Mouse (Mus musculus) fibroblast of lung, adult 2 months (primary cell): Measurements from ENCODE around the gene Gm20449.
"Not testable (repeated sequence)": the region's sequence is repeated elsewhere in the genome, so short reads cannot be mapped to it uniquely, and the experiment has no call there.

ENCODE experiments used
- DNase-seq: peaks from one replicate; pipeline ENCODE4 v3.0.0-alpha.2; 2011; ENCODE audit warnings: low read depth

Gm20449 gene

DNA sequence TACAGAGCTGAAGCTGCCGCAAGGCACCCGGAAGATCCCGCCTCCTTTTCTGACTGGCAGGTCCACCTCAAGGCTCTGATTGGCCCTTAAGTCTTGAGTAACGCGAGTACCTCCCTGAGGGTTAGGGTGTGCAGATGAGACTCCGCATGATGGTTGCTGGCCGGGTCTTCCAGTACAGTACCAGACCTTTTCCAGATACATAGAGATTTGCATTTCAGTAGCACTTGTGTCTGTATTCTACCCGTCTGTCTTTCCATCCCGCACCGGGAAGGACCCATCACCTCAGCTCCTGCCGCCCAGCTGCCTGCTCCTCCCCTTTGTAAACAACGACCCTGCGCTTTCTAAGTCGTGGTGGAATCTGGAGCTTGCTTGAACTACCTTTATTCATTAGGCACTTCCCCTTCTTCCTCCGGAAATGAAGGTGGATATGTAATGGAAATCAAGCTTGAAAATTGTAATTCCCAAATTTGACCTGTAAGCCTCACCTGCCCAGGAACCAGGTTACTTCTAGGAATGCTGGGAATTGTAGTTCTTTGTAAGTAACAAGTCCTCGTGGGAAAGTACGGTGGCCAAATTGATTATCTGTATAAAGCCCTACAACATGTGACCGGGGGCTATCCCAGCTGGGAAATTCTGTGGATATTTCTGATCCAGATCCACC, at the start of gene Gm20449, which contains the start of gene AW146154:
Gene Gm20449 (minus strand): TSS at position 29 of the 661 bp plus-strand sequence.
Gene AW146154 (minus strand): TSS at position 502 of the 661 bp plus-strand sequence.
- DNase-seq = peak; percentile 84

DNA sequence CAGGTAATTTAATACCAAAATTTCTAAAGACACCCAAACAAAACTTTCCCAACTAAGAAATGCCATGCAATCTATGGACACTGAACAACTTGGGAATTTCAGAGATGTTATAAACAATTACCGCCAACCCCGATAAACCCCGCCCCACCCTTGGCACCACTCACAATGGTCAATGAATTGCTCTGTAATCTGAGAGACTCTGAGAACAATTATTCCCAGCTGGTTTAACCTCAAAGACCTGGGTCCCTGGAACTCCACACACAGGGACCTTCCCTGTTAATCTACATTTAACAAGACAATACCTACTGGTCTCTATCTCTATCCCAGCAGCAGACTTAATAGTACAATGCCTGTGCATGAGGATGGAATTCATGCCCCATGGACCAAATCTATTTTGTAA, 13.5 kb upstream of the Gm20449 start:
- no peak for DNase-seq

GRCm38 (mm10) chr7:41512207-41512606, 13.0 kb upstream of the Gm20449 start:
- no peak for DNase-seq

DNA sequence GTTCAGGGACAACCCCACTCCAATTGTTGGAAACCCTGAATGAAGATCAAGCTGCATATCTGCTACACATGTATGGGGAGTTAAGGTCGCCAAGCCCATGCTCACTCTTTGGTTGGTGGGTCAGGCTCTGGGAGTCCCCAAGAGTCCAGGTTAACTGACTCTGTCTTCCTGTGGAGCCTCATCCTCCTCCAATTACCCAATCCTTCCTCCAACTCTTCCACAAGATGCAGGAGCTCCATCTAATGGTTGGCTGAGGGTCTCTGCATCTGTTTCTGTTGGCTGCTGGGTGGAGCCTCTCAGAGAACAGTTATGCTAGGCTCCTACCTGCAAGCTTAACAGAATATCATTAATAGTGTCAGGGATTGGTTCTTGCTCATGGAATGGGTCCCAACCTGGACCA, 3.2 kb upstream of the Gm20449 start:
- no peak for DNase-seq

DNA sequence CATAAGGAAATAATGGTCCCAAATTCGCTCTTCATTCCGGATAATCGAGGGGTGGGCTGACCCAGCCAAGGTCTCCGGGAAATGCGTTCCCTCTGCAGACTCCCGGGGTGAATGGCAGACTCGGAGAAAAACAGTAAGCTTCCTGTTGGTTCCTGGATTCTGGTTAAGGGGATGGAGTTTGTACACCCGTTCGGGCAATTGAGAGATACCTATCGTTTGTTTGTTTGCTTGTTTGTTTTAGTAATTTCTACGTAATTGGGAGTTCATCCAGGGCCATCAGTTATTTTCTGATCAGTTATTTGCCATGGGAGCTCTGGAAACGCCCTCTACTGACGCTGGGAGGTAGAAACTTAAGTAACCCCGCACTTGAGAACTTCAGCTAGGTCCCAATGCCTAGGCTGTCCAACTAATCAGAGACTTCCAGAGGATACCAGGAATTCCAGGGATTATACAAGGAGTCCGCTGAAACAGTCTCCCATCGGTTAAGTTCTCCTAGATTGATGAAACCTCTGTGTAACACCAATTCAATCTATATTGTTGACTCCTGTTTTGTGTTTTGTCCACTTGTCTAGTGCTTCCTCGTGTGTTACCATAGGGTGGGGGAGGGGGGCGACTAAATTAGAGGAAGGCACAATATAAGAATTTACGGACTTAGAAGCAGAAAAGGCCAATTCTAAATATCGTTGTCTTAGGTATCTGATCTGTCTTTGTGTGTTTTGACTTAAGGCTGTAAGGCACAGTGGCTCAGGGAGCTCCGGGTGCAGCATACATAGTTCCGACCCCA, 1.1 kb upstream of the Gm20449 start:
- DNase-seq = peak; percentile 26

DNA sequence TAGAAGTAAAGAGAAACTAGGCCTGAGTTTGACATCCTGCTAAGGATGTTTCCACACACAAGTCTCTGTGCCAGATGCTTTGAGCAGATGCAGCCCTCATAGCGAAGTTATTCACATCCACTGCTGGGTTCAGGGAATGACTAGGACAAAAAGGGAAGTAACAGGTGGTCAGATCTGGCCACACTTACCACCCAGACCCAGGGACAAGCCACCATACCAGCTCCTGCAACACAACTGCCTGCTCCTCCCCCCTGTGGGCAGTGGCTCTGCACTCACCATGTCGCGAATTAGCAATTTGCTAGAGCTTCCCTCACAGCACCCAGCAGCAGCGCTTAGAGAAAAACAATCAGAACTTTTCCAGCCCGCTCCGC, 214 bp downstream of the Gm20449 start:
- DNase-seq = not testable (repeated sequence)

DNA sequence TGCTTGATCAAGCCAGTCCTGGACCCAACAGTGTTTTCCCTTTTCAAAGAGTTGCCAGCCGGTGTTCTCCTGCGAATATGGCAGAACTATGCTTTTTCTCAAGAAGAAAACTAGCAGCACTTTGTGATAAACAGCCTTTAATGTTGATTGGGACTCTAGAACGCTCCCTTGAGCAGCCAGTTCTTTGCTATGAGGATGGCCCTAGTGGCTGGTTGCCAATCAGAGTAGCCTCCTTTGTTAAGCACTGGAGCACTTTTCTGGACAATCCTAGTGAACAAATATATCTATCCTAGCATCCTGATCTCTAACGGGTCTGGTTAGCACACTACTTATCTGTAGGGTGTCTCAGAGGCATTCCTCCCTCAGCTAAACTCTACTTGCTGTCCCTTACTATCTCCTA, 753 bp downstream of the Gm20449 start:
- DNase-seq = not testable (repeated sequence)

DNA sequence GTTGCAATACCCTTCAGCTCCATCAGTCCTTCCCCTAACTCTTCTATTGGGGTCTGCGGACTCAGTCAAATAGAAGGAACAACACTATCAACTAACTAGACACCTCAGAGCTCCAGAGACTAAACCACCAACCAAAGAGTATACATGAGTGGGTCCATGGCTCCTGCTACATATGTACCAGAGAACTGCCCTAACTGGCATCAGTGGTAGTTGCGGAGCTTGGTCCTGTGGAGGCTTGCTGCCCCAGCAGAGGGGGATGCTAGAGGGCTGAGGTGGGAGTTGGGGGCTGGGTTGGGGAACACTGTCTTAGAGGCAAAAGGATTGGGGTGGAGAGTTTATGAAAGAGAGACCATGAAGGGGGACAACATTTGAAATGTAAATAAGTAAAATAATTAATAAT, 1.3 kb downstream of the Gm20449 start:
- DNase-seq = no peak

GRCm38 (mm10) chr7:41451864-41452263, 47.4 kb downstream of the Gm20449 start:
- DNase-seq = no peak

GRCm38 (mm10) chr7:41448596-41448995, 50.6 kb downstream of the Gm20449 start, which contains the start of gene Vmn2r57:
TSS of gene Vmn2r57 (minus strand) at chr7:41448696.
- not testable (repeated sequence) for DNase-seq

DNA sequence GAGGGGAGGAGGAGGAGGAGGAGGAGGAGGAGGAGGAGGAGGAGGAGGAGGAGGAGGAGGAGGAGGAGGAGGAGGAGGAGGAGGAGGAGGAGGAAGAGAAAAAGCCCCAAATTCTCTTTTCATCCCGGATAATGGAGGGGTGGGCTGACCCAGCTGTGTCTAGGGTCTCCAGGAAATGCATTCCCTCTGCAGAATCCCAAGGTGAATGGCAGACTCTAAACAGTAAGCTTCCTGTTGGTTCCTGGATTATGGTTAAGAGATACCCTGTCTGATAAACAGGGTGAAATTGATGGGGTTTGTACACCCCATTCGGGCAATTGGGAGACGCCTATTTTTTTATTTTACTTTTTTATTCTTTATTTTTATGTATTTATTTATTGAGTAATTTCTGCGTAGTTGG, 105.1 kb downstream of the Gm20449 start:
- DNase-seq = no peak

GRCm38 (mm10) chr7:41393048-41393971, 105.9 kb downstream of the Gm20449 start, which contains the start of gene AI987944:
TSS of gene AI987944 (minus strand) at chr7:41393379.
- DNase-seq = peak; percentile 89
